Mouse (Mus musculus) brain, embryonic 14.5 days (tissue): ENCODE results near the gene Styx.

Experiments
- CTCF ChIP-seq: fragments of 200-500 bp; IDR thresholded peaks from 2 replicates; pipeline ENCODE4 v1.5.1; 2012; ENCODE audit warnings: inconsistent platforms, mild to moderate bottlenecking, moderate library complexity, borderline replicate concordance; ENCODE audit not compliant: insufficient read depth, insufficient read length; ENCODE audit errors: extremely low read depth
- POLR2A ChIP-seq: fragments of 200-500 bp; IDR thresholded peaks from 2 replicates; pipeline ENCODE4 v1.6.1; 2012; ENCODE audit warnings: mild to moderate bottlenecking, inconsistent platforms, borderline replicate concordance; ENCODE audit not compliant: poor library complexity, insufficient read depth, insufficient read length, severe bottlenecking; ENCODE audit errors: extremely low read depth

DNA sequence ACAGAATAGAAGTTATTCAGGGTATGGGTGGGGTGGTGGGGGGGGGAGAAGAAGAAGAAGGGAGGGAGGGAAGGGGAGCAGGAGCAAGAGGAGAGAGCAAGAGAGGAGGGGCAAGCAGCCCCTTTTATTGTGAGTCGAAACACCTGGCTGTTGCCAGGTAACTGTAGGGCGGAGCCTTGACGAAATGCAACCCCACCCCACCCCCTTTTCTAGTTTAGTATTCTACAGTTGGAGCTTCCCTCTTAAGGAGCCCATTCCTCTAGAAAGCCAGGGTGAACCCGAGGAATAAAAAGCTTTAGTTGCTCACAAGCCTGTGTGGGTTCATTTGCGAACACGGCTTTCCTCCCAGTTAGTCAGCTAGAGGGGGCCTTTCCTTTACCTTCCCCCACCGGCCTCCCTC lies 94.0 kb downstream of the Styx start:
- TF ChIP-seq POLR2A = no peak
- TF ChIP-seq CTCF = no peak
